Mouse (Mus musculus) frontal cortex, postnatal 14 days (tissue): ENCODE data around the gene Bmp7.

Experiments
- DNase-seq, 2 experiments: peaks; one replicate each; pipeline ENCODE4 v3.0.0; 2022; ENCODE audit warnings: low spot score in 2 of 2

Gene Bmp7

GRCm38 (mm10) chr2:172940003-172940798 lies at the start of gene Bmp7:
TSS of gene Bmp7 (minus strand) at chr2:172940321.
- peak in 1 of 2 experiments; percentile 38 for DNase-seq

GRCm38 (mm10) chr2:172982776-172983561 lies 42.8 kb upstream of the Bmp7 start:
- no peak for DNase-seq

- DNase-seq, result no peak
Observed at GRCm38 (mm10) chr2:172979666-172980345, 39.7 kb upstream of the Bmp7 start.

GRCm38 (mm10) chr2:172978131-172978633 lies 38.1 kb upstream of the Bmp7 start:
- no peak for DNase-seq

- no peak for DNase-seq
Observed at GRCm38 (mm10) chr2:172977409-172978130, 37.4 kb upstream of the Bmp7 start, which contains the start of gene Spo11. TSS of gene Spo11 (plus strand) at chr2:172977700.

- DNase-seq, result no peak
Observed at GRCm38 (mm10) chr2:172976661-172977238, 36.6 kb upstream of the Bmp7 start.

- no peak for DNase-seq
Observed at GRCm38 (mm10) chr2:172975159-172975558, 35.0 kb upstream of the Bmp7 start.

GRCm38 (mm10) chr2:172974701-172975100 lies 34.6 kb upstream of the Bmp7 start:
- no peak for DNase-seq

- DNase-seq, result no peak
Observed at GRCm38 (mm10) chr2:172973806-172974565, 33.9 kb upstream of the Bmp7 start.

GRCm38 (mm10) chr2:172971865-172972264 lies 31.7 kb upstream of the Bmp7 start:
- no peak for DNase-seq

- no peak for DNase-seq
Observed at GRCm38 (mm10) chr2:172966480-172966879, 26.4 kb upstream of the Bmp7 start.

GRCm38 (mm10) chr2:172965249-172965648 lies 25.1 kb upstream of the Bmp7 start:
- no peak for DNase-seq

GRCm38 (mm10) chr2:172961211-172961610 lies 21.1 kb upstream of the Bmp7 start:
- no peak for DNase-seq

- no peak for DNase-seq
Observed at GRCm38 (mm10) chr2:172960350-172960749, 20.2 kb upstream of the Bmp7 start.

GRCm38 (mm10) chr2:172959006-172959768 lies 19.1 kb upstream of the Bmp7 start:
- no peak for DNase-seq

GRCm38 (mm10) chr2:172958579-172958978 lies 18.5 kb upstream of the Bmp7 start:
- no peak for DNase-seq

- no peak for DNase-seq
Observed at GRCm38 (mm10) chr2:172951976-172952375, 11.9 kb upstream of the Bmp7 start.

GRCm38 (mm10) chr2:172950722-172951121 lies 10.6 kb upstream of the Bmp7 start:
- no peak for DNase-seq

- no peak for DNase-seq
Observed at GRCm38 (mm10) chr2:172950119-172950676, 10.1 kb upstream of the Bmp7 start.
